Mouse (Mus musculus) thymus, postnatal 36 days (tissue): ENCODE data around the gene Nfib.

ENCODE experiments used
- DNase-seq, 2 experiments: peaks; one replicate each; pipeline ENCODE4 v3.0.0; 2022; ENCODE audit warnings: mixed read lengths in 2 of 2

Gene Nfib

GRCm38 (mm10) chr4:82408463-82409404 lies 296.8 kb downstream of the Nfib start:
- DNase-seq, result no peak

- DNase-seq, result no peak
Measured at GRCm38 (mm10) chr4:82406511-82406910, 299.0 kb downstream of the Nfib start.

- no peak for DNase-seq
Measured at GRCm38 (mm10) chr4:82405791-82406190, 299.8 kb downstream of the Nfib start.

GRCm38 (mm10) chr4:82403975-82404651 lies 301.4 kb downstream of the Nfib start:
- no peak for DNase-seq

GRCm38 (mm10) chr4:82402666-82403065 lies 302.9 kb downstream of the Nfib start:
- no peak for DNase-seq

DNA sequence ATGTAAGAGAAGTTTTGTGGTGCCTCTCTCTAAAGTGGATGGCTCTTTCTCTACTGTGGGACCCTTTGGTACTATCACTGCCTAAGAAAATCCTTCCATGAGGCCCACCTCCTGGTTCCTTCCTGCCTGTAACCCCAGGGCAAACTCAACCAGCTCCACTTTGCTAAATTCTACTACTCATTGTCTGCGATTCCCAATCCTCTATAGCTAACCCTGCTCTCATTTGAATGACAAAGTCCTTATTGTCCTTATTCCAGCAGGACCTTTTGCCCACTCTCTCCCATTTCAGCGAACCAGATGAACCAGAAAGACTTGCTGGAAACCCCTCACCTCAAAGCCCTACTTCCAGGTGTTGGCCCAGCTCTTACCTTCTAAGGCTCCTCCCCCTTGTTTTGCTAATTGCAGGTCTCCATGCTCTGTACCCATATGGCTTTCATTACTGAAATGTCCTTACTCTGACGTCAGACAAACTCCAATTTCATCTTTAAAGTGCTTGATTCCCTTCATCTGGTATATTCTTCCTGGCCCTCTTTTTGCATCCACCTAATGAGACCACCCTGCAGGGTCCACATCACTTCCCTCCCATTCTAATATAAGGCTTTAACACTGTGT lies 304.0 kb downstream of the Nfib start:
- DNase-seq, result no peak

DNA sequence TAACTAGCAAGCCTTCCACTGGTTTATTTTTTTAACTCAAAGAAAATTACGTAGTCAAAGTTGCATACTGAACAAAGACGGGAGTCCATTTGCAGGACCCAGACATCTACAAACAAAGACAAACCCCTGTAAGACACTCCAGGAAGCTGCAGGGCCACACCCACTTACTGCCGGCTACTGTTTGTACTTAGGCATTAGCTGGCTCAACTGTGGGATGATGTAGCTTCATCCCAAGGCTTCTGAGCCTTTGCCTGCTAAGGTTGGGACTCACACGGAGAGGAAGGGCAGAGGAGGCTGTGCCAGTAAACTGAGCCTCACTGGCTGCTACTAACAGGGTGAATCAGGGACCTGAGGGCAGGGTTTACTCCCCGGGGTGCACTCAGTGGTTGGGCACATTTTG lies 305.0 kb downstream of the Nfib start:
- DNase-seq, result no peak

DNA sequence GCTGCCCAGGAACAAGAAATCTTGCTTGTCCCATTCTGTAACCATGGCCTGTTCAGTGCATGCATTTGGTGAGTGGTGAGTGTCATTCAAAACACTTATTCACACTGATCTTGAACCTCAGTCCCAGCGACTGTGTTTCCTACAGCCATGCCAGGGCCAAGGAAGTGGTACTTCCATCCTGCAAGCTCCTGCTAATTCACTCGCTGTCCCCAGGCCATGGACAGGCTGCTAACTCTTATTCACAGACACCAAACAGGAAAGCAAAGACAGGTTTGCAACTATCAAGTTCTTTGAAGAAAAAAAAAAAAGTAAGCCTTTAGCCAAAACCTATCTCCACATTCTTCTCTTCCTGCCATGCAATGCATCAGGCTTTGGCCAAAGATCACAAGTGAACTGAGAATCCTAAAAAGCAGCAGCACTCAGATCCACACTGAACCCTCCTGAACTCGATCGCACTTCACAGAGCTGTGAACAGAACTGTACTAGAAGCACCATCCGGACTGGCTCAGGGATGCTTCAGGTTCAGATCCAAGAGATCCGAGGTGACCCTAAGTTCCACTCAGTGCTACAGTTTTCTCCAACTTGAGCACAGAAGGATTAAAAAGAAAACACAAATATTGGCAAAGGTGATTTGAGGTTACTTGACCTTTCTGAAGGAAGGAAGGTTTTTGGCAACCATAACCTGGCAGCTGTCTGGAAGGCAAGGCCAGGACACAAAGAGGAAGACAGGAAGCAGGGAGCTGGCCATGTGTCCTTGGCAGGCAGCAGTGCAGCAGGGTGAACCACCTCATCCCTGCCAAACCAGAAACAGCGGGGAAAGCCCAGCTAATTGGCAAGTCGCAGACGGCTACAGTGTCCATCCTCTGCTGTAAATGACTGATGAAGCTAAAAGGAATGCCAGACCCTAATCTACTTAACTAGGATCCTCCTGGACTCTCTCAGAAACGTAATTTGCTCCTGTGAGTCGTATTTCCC lies 305.9 kb downstream of the Nfib start:
- DNase-seq, result no peak

DNA sequence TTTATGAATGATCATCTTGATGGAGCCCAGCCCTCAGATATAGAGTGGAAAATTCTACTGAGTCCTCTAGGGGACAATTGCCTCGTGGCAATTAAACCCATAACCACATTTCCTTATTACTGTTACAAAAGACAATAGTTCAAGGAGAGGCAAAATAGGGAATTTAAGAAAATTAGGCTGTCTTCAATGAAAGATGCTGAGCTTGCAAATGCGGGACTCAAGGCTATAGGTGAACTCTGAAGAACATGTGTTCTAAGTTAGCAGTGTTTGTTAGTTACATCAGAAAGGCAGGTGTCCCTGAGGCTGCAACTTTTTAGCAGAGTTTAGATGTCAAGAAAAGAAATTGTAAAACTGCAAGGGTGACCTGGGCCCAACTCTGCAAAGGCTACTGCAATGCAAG lies 307.3 kb downstream of the Nfib start:
- DNase-seq, result no peak

GRCm38 (mm10) chr4:82396805-82397204 lies 308.7 kb downstream of the Nfib start:
- DNase-seq, result no peak

GRCm38 (mm10) chr4:82396003-82396402 lies 309.5 kb downstream of the Nfib start:
- DNase-seq, result no peak

DNA sequence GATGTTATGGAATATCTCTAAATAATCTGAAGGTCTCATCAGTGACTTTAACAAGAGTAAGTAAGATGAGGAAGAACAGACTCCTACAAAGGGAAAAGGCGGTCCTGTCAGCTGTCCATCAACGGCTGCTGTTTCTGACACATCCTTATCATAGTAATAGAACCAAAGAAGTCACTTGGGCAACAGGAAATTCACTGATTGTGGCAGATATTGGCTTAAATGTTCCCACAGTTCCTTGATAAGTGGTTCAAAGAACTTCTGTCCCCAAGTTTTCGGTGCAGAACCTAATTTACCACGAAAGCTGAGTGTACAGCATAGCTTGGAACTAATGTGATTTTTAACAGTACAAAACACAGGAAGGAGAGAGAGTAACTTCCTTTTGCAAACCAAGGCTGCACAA lies 311.2 kb downstream of the Nfib start:
- no peak for DNase-seq

DNA sequence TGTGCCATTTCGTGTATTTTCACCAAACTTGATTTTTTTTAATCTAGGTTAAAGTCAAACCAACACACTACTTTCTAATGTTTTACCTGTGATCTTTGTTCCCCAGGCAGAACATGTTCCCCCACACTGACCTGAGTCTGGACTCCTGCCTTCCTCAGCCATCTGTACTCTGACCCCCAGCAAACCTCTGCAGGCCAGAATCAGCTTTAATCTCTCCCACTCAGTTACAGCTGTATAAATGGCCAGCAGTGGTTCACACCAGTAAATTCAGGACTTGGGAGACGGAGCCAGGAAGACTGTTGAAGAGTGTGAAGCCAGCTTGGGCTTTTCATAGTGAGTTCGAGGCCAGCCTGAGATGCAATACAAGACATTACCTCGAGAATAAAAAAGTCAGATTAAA lies 312.5 kb downstream of the Nfib start:
- no peak for DNase-seq

GRCm38 (mm10) chr4:82392496-82392895 lies 313.1 kb downstream of the Nfib start:
- no peak for DNase-seq

- no peak for DNase-seq
Measured at GRCm38 (mm10) chr4:82391726-82392472, 313.7 kb downstream of the Nfib start.

DNA sequence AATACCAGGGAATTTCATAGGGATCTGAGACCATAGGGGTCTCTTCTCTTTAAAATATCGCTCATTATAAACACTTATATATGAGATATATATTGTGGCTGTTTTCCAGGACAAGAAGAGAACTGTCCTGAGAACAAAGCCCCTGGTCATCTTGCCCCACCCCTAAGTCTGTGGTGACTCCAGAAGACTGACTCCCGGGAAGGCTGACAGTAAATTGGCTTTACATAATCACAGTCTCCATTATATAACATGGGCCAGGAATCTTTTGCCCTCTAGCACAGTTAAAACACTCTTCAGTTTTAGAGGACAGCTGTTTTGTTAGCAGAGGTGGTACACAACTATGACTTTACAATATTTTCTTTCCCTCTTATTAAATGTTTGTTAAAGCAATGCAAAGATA lies 315.0 kb downstream of the Nfib start:
- no peak for DNase-seq

GRCm38 (mm10) chr4:82389876-82390275 lies 315.7 kb downstream of the Nfib start:
- DNase-seq, result no peak

GRCm38 (mm10) chr4:82387620-82388019 lies 317.9 kb downstream of the Nfib start:
- DNase-seq, result no peak

GRCm38 (mm10) chr4:82386222-82386993 lies 319.1 kb downstream of the Nfib start:
- DNase-seq, result no peak

DNA sequence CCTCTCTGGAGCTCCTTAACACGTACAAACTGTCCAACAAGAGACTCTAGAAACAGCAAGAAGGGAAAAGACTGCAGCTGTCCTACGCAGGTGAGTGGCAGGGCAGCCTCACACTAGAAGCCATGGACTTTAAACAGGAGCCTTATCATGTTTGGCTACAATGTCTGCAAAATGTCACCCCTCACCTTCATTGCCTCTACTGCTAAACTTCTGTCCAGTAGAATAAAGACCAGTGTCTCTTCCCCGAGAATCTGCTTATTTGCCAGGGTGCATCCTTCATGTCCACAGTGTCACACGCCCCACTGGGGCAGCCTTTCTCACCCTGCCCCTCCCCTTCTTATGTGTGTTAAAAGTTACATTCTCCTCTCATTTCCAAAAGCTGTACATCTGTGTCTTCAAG lies 319.9 kb downstream of the Nfib start:
- no peak for DNase-seq
